Comparison of ENCODE assay signal across 8 mouse cellular contexts in genomic region chr19:28991391-28991790, GRCm38 (mm10). TPM values are rescaled to one million over a fixed set of nuclear protein-coding genes. Genes with fewer than 3 reads are reported as not detected.
DNase-seq lines count a peak whose midpoint lies in the region; ATAC-seq lines count a peak whose summit lies in the region.

No protein-coding gene starts in this region.

- H3K4me3 ChIP-seq in kidney, embryonic 14.5 days (ENCODE audit: low read length) = peak overlapping the region; percentile 82
- peak overlapping the region; percentile 94 for H3K4me3 ChIP-seq in hindbrain, embryonic 13.5 days
- peak overlapping the region; percentile 92 for H3K4me3 ChIP-seq in midbrain, embryonic 14.5 days (replicated peaks; ENCODE audit: low read depth, low read length)

- H3K36me3 ChIP-seq in kidney, embryonic 14.5 days (ENCODE audit: control insufficient read depth, insufficient read depth, low read length) = peaks cover 24% of the 10 kb centered on the region
- peaks cover 24% of the 10 kb centered on the region for H3K36me3 ChIP-seq in hindbrain, embryonic 13.5 days
- peaks cover 26% of the 10 kb centered on the region for H3K36me3 ChIP-seq in midbrain, embryonic 14.5 days (ENCODE audit: control insufficient read depth, insufficient read depth, low read length)

- no peaks in the 10 kb centered on the region for H3K27me3 ChIP-seq in kidney, embryonic 14.5 days (ENCODE audit: control insufficient read depth, insufficient read depth, low read length)
- no peaks in the 10 kb centered on the region for H3K27me3 ChIP-seq in hindbrain, embryonic 13.5 days
- H3K27me3 ChIP-seq in midbrain, embryonic 14.5 days (ENCODE audit: control insufficient read depth, insufficient read depth, low read length) = no peaks in the 10 kb centered on the region

- no peak overlapping the region for H3K27ac ChIP-seq in kidney, embryonic 14.5 days (ENCODE audit: low read depth, low read length)
- 0 out of 2 replicates have a peak overlapping the region, but pooled peaks have one; percentile 93 for H3K27ac ChIP-seq in hindbrain, embryonic 13.5 days
- H3K27ac ChIP-seq in midbrain, embryonic 14.5 days (replicated peaks; ENCODE audit: low read depth, low read length) = peak overlapping the region; percentile 86

- DNase-seq in kidney, postnatal 4 days = no peak
- DNase-seq in adipocyte (ENCODE audit: low spot score) = peak; percentile 29
- DNase-seq in midbrain, embryonic 14.5 days = no peak
- no peak for DNase-seq in cerebellum, postnatal 36 days
- DNase-seq in thymus, postnatal 0 days (ENCODE audit: low spot score) = no peak

- 71% methylated on average over 5 of the region's 5 CpGs for WGBS in kidney, embryonic 14.5 days
- WGBS in hindbrain, embryonic 13.5 days = 76% methylated on average over 5 of the region's 5 CpGs
- 77% methylated on average over 5 of the region's 5 CpGs for WGBS in midbrain, embryonic 14.5 days

- ATAC-seq in kidney, embryonic 14.5 days (ENCODE audit: low FRiP score, low TSS enrichment) = no peak
- ATAC-seq in hindbrain, embryonic 13.5 days (ENCODE audit: low FRiP score) = no peak
- ATAC-seq in midbrain, embryonic 14.5 days (ENCODE audit: low FRiP score, low TSS enrichment) = no peak
- no peak for ATAC-seq in megakaryocyte-erythroid progenitor cell, adult 5-6 weeks (replicated peaks; ENCODE audit: low FRiP score, low TSS enrichment, poor library complexity, severe bottlenecking)

- H3K9me3 ChIP-seq in kidney, embryonic 14.5 days (ENCODE audit: control insufficient read depth, low read length) = no peaks in the 10 kb centered on the region
- H3K9me3 ChIP-seq in hindbrain, embryonic 13.5 days = no peaks in the 10 kb centered on the region
- H3K9me3 ChIP-seq in midbrain, embryonic 14.5 days (ENCODE audit: control insufficient read depth, low read length) = no peaks in the 10 kb centered on the region

- H3K4me2 ChIP-seq in kidney, embryonic 14.5 days (replicated peaks; ENCODE audit: low read depth, low read length) = peak overlapping the region; percentile 61
- peak overlapping the region; percentile 64 for H3K4me2 ChIP-seq in hindbrain, embryonic 13.5 days
- peak overlapping the region; percentile 67 for H3K4me2 ChIP-seq in midbrain, embryonic 14.5 days (ENCODE audit: low read length)

- H3K4me1 ChIP-seq in kidney, embryonic 14.5 days (ENCODE audit: control insufficient read depth, insufficient read depth, low read length) = peaks cover 7% of the 10 kb centered on the region
- H3K4me1 ChIP-seq in hindbrain, embryonic 13.5 days (replicated peaks) = peaks cover 25% of the 10 kb centered on the region
- H3K4me1 ChIP-seq in midbrain, embryonic 14.5 days (ENCODE audit: control insufficient read depth, insufficient read depth, low read length) = peaks cover 12% of the 10 kb centered on the region

- H3K9ac ChIP-seq in kidney, embryonic 14.5 days (ENCODE audit: low read depth, low read length) = no peak overlapping the region
- H3K9ac ChIP-seq in hindbrain, embryonic 13.5 days = peak overlapping the region; percentile 94
- peak overlapping the region; percentile 91 for H3K9ac ChIP-seq in midbrain, embryonic 14.5 days (replicated peaks; ENCODE audit: low read length)

RNA-seq across cellular contexts. Expression of gene Cdc37l1, which starts 1.2 kb away (rescaled TPM):
- 30.0 and 47.2 TPM in 2 replicates for polyA plus RNA-seq in kidney, embryonic 14.5 days (2014; fragmentation: Nextera tagmentation; extraction: Ambion mirVana)
- 50.3 and 52.4 TPM in 2 replicates for polyA plus RNA-seq in hindbrain, embryonic 13.5 days (2015; fragmentation: Nextera tagmentation; extraction: Ambion mirVana)
- 54.8 and 62.3 TPM in 2 replicates for polyA plus RNA-seq in midbrain, embryonic 14.5 days (2014; fragmentation: Nextera tagmentation; extraction: Ambion mirVana)
- 27.2 and 32.2 TPM in 2 replicates for polyA plus RNA-seq in thymus, postnatal 0 days (2015; fragmentation: Nextera tagmentation; extraction: Ambion mirVana)
- total RNA-seq in megakaryocyte-erythroid progenitor cell, adult 5-6 weeks (2014; fragmentation: Nextera tagmentation) = 38.7 and 48.9 TPM in 2 replicates
- 37.6 and 40.9 TPM in 2 replicates for total RNA-seq in megakaryocyte-erythroid progenitor cell, adult 5-6 weeks (2017)

RNA-seq across cellular contexts. Expression of gene 4430402I18Rik, which starts 23.8 kb away (rescaled TPM):
- polyA plus RNA-seq in kidney, embryonic 14.5 days (2014; fragmentation: Nextera tagmentation; extraction: Ambion mirVana) = 2.8 and 3.0 TPM in 2 replicates
- 0.65 and 0.89 TPM in 2 replicates for polyA plus RNA-seq in hindbrain, embryonic 13.5 days (2015; fragmentation: Nextera tagmentation; extraction: Ambion mirVana)
- 0.85 and 0.96 TPM in 2 replicates for polyA plus RNA-seq in midbrain, embryonic 14.5 days (2014; fragmentation: Nextera tagmentation; extraction: Ambion mirVana)
- 0.42 and 0.83 TPM in 2 replicates for polyA plus RNA-seq in thymus, postnatal 0 days (2015; fragmentation: Nextera tagmentation; extraction: Ambion mirVana)
- total RNA-seq in megakaryocyte-erythroid progenitor cell, adult 5-6 weeks (2014; fragmentation: Nextera tagmentation) = not detected in 2 replicates
- not detected in 2 replicates for total RNA-seq in megakaryocyte-erythroid progenitor cell, adult 5-6 weeks (2017)

RNA-seq across cellular contexts. Expression of gene Plpp6, which starts 27.6 kb away (rescaled TPM):
- 6.5 and 12.5 TPM in 2 replicates for polyA plus RNA-seq in kidney, embryonic 14.5 days (2014; fragmentation: Nextera tagmentation; extraction: Ambion mirVana)
- polyA plus RNA-seq in hindbrain, embryonic 13.5 days (2015; fragmentation: Nextera tagmentation; extraction: Ambion mirVana) = 9.1 and 9.7 TPM in 2 replicates
- 14.7 and 17.0 TPM in 2 replicates for polyA plus RNA-seq in midbrain, embryonic 14.5 days (2014; fragmentation: Nextera tagmentation; extraction: Ambion mirVana)
- polyA plus RNA-seq in thymus, postnatal 0 days (2015; fragmentation: Nextera tagmentation; extraction: Ambion mirVana) = 8.5 TPM in 2 replicates
- total RNA-seq in megakaryocyte-erythroid progenitor cell, adult 5-6 weeks (2014; fragmentation: Nextera tagmentation) = 3.5 and 6.2 TPM in 2 replicates
- total RNA-seq in megakaryocyte-erythroid progenitor cell, adult 5-6 weeks (2017) = 3.7 and 4.8 TPM in 2 replicates

RNA-seq across cellular contexts. Expression of gene Ak3, which starts 56.4 kb away (rescaled TPM):
- polyA plus RNA-seq in kidney, embryonic 14.5 days (2014; fragmentation: Nextera tagmentation; extraction: Ambion mirVana) = 51.1 and 97.7 TPM in 2 replicates
- polyA plus RNA-seq in hindbrain, embryonic 13.5 days (2015; fragmentation: Nextera tagmentation; extraction: Ambion mirVana) = 60.7 and 61.6 TPM in 2 replicates
- 55.1 and 79.5 TPM in 2 replicates for polyA plus RNA-seq in midbrain, embryonic 14.5 days (2014; fragmentation: Nextera tagmentation; extraction: Ambion mirVana)
- polyA plus RNA-seq in thymus, postnatal 0 days (2015; fragmentation: Nextera tagmentation; extraction: Ambion mirVana) = 56.1 and 59.4 TPM in 2 replicates
- 93.3 and 99.1 TPM in 2 replicates for total RNA-seq in megakaryocyte-erythroid progenitor cell, adult 5-6 weeks (2014; fragmentation: Nextera tagmentation)
- 76.1 and 91.7 TPM in 2 replicates for total RNA-seq in megakaryocyte-erythroid progenitor cell, adult 5-6 weeks (2017)
